Mouse (Mus musculus): Measurements from ENCODE around the gene Stat5a.

DNA sequence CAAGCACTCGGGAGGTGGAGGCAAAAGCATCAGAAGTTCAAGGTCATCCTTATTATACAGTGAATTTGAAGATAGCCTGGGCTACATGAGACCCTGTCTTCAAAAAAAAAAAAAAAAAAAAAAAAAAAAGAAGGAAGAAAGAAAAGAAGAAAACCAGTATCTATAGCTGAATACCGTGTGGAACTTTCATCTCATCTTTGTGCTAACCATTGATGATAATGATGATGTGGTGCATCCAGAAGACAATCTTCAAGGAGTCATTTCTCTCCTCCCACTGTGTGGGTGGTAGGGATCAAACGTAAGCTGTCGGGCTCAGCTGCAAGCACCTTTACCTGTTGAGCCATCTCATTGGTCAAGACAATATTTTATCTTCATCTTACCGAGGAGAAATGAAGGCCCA, 58.9 kb downstream of the Stat5a start:
- TF ChIP-seq CTCF (IDR thresholded peaks at IDR 0.05; ENCODE audit: low read depth) = no peak
- TF ChIP-seq EP300 (optimal IDR thresholded peaks at IDR 0.05) = no peak
